Mouse (Mus musculus) right cerebral cortex, adult 2 months (tissue): ENCODE results near the gene Sstr4.

Experiments
- DNase-seq, 2 experiments: peaks; one replicate each; pipeline ENCODE4 v3.0.0; 2021 to 2022; ENCODE audit warnings: low spot score in 2 of 2

Gene Sstr4

GRCm38 (mm10) chr2:148395131-148396051 is at the start of gene Sstr4:
Sstr4 (plus strand) TSS chr2:148395344.
- peak; percentile 71 to 73 for DNase-seq

- no peak for DNase-seq
Measured at GRCm38 (mm10) chr2:148345373-148345772, 49.8 kb upstream of the Sstr4 start.

- no peak for DNase-seq
Measured at GRCm38 (mm10) chr2:148346976-148347375, 48.2 kb upstream of the Sstr4 start.

- no peak for DNase-seq
Measured at GRCm38 (mm10) chr2:148349509-148350307, 45.4 kb upstream of the Sstr4 start.

- no peak for DNase-seq
Measured at GRCm38 (mm10) chr2:148350460-148350859, 44.7 kb upstream of the Sstr4 start.

- no peak for DNase-seq
Measured at GRCm38 (mm10) chr2:148352655-148353054, 42.5 kb upstream of the Sstr4 start.

- DNase-seq, result no peak
Measured at GRCm38 (mm10) chr2:148357145-148357544, 38.0 kb upstream of the Sstr4 start.

- DNase-seq, result peak; percentile 46 to 61
Measured at GRCm38 (mm10) chr2:148364536-148364935, 30.6 kb upstream of the Sstr4 start.

GRCm38 (mm10) chr2:148365227-148365626 is 29.9 kb upstream of the Sstr4 start:
- DNase-seq, result no peak

GRCm38 (mm10) chr2:148371743-148372630 is 23.2 kb upstream of the Sstr4 start:
- no peak for DNase-seq

GRCm38 (mm10) chr2:148373602-148374071 is 21.5 kb upstream of the Sstr4 start:
- no peak for DNase-seq

GRCm38 (mm10) chr2:148375326-148376150 is 19.6 kb upstream of the Sstr4 start:
- no peak for DNase-seq

- no peak for DNase-seq
Measured at GRCm38 (mm10) chr2:148378817-148379342, 16.3 kb upstream of the Sstr4 start.

- DNase-seq, result no peak
Measured at GRCm38 (mm10) chr2:148379899-148380413, 15.2 kb upstream of the Sstr4 start.

- DNase-seq, result no peak
Measured at GRCm38 (mm10) chr2:148381076-148381475, 14.1 kb upstream of the Sstr4 start.

- DNase-seq, result no peak
Measured at GRCm38 (mm10) chr2:148386476-148386875, 8.7 kb upstream of the Sstr4 start.

- DNase-seq, result no peak
Measured at GRCm38 (mm10) chr2:148386927-148387326, 8.2 kb upstream of the Sstr4 start.

GRCm38 (mm10) chr2:148387652-148388581 is 7.2 kb upstream of the Sstr4 start:
- peak; percentile 62 to 63 for DNase-seq

- DNase-seq, result no peak
Measured at GRCm38 (mm10) chr2:148393149-148393548, 2.0 kb upstream of the Sstr4 start.
